Mouse (Mus musculus) testis, postnatal 10 days (tissue): ENCODE data around the gene Cul4a.

Source experiments
- DNase-seq: peaks from one replicate; pipeline ENCODE4 v3.0.0; 2021; ENCODE audit warnings: low spot score

The Cul4a gene

DNA sequence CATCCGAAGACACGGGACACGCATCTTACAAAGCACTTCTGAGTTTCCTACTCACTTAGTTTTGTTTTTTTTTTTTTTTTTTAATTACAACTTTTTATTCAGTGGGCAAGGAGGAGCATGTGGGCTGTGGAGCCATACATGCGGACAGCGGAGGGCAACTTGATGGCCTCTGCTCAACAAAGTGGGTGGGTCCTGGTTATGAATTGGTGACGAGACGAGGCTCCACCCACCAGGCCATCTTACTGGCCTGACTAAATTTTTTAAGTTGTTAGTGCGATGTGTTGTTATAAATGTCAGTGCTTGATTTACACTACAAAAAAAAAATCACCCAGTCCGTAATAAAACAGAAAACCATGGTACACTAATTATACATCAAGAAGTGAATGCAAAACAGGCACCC is 75.0 kb downstream of the Cul4a start:
- DNase-seq = no peak

GRCm38 (mm10) chr8:13180911-13181690 is 75.7 kb downstream of the Cul4a start:
- DNase-seq = no peak

DNA sequence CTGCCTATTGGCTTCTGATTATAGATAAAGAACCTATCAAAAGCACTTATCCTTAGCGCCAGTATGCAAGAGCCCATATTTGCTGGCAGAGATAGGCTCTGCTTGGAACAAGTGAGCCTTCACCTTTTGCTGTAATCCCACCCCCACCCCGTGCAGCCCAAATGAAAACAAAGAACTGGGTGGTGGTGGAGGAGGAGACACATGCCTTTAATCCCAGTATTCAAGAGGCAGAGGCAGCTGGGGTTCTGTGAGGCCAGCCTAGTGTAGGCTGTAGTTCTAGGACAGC is 76.2 kb downstream of the Cul4a start:
- DNase-seq = no peak

DNA sequence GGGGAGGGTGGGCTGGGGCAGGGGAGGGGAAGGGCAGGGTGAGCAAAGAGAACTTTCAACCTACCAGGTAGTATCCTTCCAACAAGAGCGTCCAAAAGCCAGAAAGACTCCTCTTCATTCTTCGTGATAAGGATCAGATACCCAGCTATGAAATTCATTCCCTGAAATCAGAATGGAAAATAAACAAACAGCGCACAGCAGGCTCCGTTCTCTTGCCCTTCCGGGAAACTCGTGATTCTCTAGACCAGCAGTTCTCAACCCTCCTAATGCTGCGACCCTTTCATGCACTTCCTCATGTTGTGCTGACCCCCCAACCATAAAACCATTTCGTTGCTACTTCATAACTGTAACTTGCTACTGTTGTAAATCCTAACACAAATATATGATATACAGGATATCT is 81.4 kb downstream of the Cul4a start:
- DNase-seq = no peak

DNA sequence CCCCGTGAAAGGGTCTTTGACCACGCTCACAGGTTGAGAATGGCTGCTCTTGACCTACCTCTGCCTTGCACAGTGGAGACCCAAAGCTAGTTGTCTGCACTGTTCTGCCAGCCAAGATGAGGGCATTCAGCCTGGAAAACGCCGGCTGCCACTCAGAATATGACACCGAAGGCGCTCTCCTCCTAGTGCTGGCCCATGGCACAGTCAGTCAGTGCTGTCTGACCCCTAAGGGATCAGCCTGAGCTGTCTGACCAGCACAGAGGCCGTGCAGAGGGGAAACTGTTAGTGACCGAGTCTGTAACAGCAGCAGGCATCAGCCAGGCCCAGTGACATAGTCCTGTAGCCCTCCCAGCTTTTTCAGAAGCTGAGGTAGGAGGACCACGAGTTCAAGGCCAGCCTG is 81.8 kb downstream of the Cul4a start:
- no peak for DNase-seq

- DNase-seq = no peak
Measured at GRCm38 (mm10) chr8:13187638-13188037, 82.2 kb downstream of the Cul4a start.

DNA sequence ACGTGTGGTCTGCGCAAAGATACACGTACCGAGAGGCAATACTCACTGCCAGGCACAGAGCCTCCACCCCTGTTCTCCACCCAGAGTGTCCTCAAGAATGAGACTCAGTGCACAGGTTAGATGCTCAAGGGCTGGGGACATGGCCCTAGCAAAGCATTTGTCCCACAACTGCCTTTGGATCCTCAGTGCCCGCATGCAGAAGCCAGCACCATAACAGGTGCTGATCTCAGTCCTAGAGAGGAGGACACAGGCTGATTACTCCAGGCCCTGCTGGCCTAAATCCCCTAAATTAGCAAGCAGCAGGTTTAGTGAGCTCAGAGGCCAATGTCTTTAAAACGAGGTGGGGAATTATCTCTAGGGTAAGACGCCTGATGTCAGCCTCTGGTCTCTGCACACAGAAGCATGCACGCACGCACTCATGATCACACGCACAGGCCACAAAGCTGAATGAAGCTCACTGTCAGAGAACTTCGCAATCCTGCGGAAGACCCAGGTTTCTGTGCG is 82.7 kb downstream of the Cul4a start:
- no peak for DNase-seq

GRCm38 (mm10) chr8:13188857-13189256 is 83.4 kb downstream of the Cul4a start:
- DNase-seq = no peak

GRCm38 (mm10) chr8:13190235-13190634 is 84.8 kb downstream of the Cul4a start:
- no peak for DNase-seq

DNA sequence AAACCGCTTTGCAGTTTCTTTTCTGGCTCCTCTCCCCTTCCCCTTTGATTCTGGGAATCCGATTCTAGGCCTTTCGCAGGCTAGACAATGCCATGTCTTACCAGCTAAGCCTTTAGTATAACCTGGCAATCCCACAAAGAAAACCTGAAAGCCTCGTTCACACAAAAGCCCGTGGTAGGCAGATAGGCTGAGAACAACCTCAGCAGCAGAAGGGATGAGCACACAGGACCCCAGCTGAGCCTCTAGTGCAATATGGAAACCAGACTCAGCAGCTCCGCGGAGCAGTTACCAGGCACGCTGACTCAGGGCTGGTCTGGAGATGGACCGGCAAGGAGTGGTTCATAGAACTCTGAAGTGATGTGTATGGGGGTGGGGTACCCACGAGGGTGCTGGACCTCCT is 89.4 kb downstream of the Cul4a start:
- no peak for DNase-seq

DNA sequence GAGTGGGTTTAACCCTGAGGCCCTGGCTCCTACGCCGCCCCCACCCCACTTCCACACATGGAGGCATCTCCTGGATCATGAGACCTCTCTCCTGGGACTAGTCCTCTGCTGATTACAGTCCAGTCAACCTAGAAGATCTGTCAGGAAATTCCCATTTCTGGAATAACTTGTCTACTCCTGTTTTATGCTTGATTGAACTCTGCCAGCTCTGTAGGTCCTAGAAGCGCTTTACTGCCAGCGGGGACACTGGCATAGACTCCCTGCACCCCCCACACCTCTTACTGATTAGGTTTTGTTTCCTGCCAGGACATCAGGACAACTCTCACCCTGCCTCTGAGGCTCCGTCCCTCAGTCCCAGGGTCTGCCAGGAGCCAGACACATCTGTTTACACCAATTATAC is 92.1 kb downstream of the Cul4a start:
- DNase-seq = no peak
